Mouse (Mus musculus) E14TG2a.4 (cell line): ENCODE data around the gene Glg1.
"Not testable (repeated sequence)": the region's sequence is repeated elsewhere in the genome, so short reads cannot be mapped to it uniquely, and the experiment has no call there.

ENCODE experiments used
- H3K27me3 ChIP-seq: 2 replicates; pipeline ENCODE4 v1.6.1; 2014; ENCODE audit warnings: low read length, control low read depth; ENCODE audit not compliant: insufficient read depth
- H3K36me3 ChIP-seq: 2 replicates; pipeline ENCODE4 v1.6.1; 2014; ENCODE audit warnings: low read length, control low read depth; ENCODE audit not compliant: insufficient read depth
- H3K4me1 ChIP-seq: replicated peaks from 2 replicates; pipeline ENCODE4 v1.6.1; 2014; ENCODE audit warnings: low read depth, low read length, control low read depth
- H3K4me3 ChIP-seq: replicated peaks from 2 replicates; pipeline ENCODE4 v1.5.1; 2014; ENCODE audit warnings: mild to moderate bottlenecking, low read length
- H3K9me3 ChIP-seq: 2 replicates; pipeline ENCODE4 v1.6.1; 2014; ENCODE audit warnings: low read length, control low read depth
- CTCF ChIP-seq: conservative IDR thresholded peaks from 2 replicates; pipeline ENCODE4 v1.5.1; 2014; ENCODE audit warnings: low read length
- NANOG ChIP-seq: IDR thresholded peaks from 2 replicates; pipeline ENCODE4 v1.6.1; 2014; ENCODE audit warnings: borderline replicate concordance, low read length, mixed read lengths
- POU5F1 ChIP-seq: IDR thresholded peaks from 2 replicates; pipeline ENCODE4 v1.6.1; 2014; ENCODE audit warnings: low read length, borderline replicate concordance

Glg1 gene

DNA sequence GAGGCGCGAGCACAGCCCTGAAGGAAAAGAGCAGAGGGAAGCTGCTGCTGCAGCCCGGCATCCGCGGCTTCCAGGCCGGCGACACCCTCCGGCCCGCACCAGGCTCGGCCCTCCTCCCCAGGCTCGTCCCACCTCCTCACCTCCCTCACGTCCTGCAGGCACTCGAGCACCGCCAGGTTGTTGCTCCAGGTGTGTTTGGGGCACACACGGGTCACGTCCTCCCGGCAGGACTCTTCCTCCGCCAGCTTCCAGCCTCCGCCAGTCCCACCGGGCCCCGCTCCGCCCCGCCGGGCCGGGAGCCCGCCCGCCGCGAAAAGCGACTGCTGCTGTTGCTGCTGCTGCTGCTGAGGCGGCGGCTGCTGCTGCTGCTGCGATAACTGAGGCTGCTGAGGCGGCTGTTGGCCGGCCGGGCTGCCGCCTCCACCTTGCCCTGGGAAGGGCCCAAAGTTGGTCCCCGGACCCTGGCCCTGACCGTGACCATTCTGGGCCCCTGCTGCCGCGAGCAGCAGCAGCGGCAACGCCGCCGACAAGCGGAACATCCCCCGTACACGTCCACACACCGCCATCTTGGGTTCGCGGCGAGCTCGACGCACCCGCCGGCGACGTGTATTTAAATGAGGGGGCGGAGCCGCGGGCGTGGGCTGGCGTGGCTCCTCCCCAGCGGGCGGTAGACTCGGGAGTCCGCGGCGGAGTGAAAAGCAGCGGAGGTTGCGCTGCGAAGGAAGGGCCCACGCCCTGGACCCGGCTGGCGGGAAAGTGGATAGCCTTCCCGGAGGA is at the start of gene Glg1:
TSS of gene Glg1 (minus strand) at position 586 of the 777 bp plus-strand sequence.
- H3K9me3 ChIP-seq = no peaks in the 10 kb centered on the region
- peaks cover 12% of the 10 kb centered on the region for H3K4me1 ChIP-seq
- no peak for TF ChIP-seq NANOG
- no peak for TF ChIP-seq CTCF
- TF ChIP-seq POU5F1 = no peak

DNA sequence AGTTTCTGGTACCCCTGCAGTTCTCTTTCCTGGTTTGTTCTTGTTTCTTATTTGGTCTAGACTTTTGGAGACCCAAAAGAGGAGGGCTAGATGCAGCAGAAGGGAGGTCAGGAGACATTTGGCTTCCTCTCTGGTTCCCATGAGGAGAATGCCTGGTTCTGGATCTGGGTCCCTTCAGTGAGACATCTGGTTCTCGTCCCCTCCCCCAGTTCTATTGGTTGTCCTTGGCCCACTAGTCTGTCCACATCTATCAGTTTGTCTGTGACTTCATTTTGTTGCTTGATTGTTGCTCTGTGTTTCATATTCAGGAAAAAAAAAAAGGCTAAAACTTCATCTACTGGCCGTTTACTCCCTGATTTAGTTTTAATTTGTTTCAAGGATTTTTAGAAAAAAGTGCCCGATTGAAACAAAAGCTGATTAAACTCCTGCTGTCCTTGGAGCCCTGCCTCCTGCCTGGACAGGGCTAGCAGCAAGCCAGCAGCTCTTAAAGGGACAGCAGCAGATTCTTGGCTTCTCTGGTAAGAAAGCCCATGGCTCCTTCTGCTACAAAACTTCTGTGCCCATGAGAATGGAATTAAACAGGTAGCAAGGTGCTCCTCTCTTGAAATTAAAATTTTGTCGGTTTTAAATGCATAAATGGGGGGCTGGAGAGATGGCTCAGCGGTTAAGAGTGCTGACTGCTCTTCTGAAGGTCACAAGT is 46.2 kb upstream of the Glg1 start:
- H3K4me1 ChIP-seq = peaks cover 33% of the 10 kb centered on the region
- no peaks in the 10 kb centered on the region for H3K9me3 ChIP-seq
- H3K27me3 ChIP-seq = no peaks in the 10 kb centered on the region
- TF ChIP-seq NANOG (no peak), POU5F1 (no peak), CTCF (no peak)
- H3K4me3 ChIP-seq = no peak overlapping the region
- H3K36me3 ChIP-seq = no peaks in the 10 kb centered on the region

More for the DNA sequence above, at the start of gene Glg1:
- H3K27me3 ChIP-seq = peaks cover 20% of the 10 kb centered on the region
- H3K4me3 ChIP-seq = peak within 1 kb of the TSS; percentile 95
- H3K36me3 ChIP-seq = peaks cover 8% of the 10 kb centered on the region

DNA sequence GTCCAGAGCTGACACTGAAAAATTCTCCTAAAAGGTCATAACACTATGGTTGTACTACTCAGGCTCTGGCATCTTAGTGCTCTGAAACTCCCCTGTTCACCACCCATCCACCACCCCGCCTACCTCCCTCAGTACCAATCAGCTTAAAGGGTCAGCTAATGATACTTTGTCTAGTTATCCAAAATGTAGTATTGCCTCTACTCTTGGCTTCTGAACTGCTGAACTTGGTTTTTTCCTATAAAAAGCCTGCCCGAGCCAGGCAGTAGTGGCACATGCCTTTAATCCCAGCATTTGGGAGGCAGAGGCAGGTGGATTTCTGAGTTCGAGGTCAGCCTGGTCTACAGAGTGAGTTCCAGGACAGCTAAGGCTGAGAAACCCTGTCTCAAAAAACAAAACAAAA is 45.3 kb upstream of the Glg1 start:
- Histone ChIP-seq H3K36me3 (no peaks in the 10 kb centered on the region), H3K4me1 (peaks cover 33% of the 10 kb centered on the region), H3K4me3 (0 out of 2 replicates have a peak overlapping the region, but pooled peaks have one; percentile 3), H3K27me3 (no peaks in the 10 kb centered on the region), H3K9me3 (no peaks in the 10 kb centered on the region)
- TF ChIP-seq NANOG (no peak), POU5F1 (no peak), CTCF (no peak)

DNA sequence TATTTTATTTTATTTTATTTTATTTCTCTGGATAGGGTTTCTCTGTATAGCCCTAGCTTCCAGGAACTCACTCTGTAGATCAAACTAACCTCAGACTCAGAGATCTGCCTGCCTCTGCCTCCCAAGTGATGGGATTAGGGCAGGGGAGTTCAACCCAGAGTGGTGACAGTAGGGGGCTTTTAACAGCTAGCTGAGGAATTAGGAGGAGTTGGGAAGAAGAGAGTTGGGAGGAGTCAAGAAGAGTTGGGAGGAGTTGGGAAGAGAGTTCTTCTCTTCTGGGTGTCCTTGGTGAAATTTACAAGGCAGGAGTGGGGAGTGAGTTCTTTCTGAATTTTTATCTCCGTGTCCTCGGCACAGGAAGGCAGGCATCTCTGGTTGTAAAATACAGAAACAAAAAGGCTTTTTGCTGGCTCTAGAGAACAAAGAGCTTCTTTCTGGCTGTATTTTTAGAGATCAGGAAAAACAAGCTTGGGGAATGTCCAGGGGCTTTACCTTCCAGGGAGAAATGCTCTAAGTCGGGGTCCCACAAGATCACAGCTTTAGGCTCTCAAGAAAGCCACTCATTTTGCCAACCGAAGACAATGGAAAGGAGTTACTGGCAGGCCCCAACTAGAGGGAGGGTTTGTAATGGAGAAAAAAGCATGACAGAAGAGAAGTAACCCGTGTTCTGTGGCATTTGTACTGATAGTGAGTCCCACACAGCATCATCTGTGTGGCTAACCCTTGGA is 44.2 kb upstream of the Glg1 start:
- H3K36me3 ChIP-seq, H3K27me3 ChIP-seq, H3K4me3 ChIP-seq, H3K9me3 ChIP-seq: not testable (repeated sequence)
- H3K4me1 ChIP-seq = peaks cover 41% of the 10 kb centered on the region

DNA sequence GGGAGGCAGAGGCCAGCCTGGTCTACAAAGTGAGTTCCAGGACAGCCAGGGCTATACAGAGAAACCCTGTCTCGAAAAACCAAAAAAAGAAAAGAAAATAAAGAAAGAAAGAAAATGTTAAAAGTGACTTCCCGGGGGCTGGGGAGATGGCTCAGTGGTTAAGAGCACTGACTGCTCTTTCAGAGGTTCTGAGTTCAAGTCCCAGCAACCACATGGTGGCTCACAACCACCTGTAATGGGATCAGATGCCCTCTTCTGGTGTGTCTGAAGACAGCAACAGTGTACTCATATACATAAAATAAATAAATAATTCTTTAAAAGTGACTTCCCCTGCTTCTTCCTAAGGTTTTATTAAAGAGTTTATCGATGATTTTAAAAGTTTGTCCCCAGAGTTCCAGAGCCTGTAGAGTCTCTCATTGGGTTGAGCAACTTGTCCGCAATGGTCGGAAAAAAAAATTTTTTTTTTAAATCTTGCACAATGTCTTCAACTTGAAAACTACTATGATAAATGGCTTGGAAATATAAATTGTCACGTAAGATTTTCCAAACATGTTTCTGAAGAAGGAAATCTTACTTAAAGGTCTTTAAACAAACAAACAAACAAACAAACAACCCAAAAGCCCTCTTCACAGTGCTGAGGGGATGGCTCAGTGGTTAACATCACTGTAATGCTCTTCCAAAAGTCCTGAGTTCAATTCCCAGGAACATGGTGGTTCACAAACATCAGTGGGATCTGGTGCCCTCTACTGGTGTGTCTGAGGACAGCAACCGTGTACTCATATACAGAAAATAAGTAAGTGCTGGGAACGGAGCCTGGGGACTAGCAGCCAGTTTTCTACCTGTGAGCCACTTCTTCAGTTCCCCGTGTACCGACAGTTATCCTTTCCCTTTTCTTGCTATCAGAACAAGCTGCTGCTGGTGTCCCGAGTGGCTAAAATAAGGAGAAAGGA is 41.9 kb upstream of the Glg1 start:
- peaks cover 17% of the 10 kb centered on the region for H3K36me3 ChIP-seq

DNA sequence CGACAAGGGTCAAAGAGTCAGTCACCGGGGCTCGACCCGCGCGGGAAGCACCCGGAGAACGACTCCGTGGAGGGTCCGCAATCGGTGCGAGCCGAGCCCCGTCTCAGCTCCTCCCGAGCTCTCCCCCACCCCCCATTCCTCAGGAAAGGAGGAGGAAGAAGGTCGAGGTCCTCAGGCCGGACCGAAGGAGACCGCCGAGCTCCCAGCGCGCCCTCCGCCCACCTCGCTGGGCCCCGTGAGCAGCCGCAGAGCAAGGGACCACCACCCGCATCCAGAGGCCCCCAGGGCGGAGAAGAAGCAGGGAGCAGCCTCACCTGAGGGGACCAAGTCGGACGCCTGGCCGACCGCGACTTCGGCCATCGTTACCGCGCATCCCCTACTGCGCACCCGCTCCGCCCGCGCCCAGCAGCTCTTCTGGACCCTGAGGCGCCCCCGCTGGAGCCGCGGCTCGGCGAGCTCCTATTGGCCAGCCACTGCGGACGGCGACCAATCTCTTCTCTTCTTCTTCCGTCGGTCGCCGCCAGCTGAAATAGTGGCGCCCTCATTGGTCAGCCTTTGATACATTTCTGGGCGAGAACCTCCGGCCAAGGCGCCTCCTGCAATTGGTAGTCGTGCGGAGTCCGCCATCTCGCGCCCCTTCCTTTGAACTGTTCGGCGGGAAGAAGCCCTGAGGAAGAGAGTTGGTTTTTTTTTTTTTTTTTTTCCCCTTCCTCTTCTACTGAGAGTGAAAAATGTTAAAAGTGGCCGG is 41.0 kb upstream of the Glg1 start, which contains the start of gene Rfwd3:
TSS of gene Rfwd3 (minus strand) at position 402 of the 748 bp plus-strand sequence.
- Histone ChIP-seq H3K9me3 (no peaks in the 10 kb centered on the region), H3K4me1 (peaks cover 59% of the 10 kb centered on the region), H3K27me3 (no peaks in the 10 kb centered on the region), H3K4me3 (peak within 1 kb of the TSS; percentile 95), H3K36me3 (peaks cover 25% of the 10 kb centered on the region)
- no peak for TF ChIP-seq CTCF
- no peak for TF ChIP-seq POU5F1

More for the DNA sequence above, 41.9 kb upstream of the Glg1 start:
- Histone ChIP-seq H3K9me3 (no peaks in the 10 kb centered on the region), H3K4me1 (peaks cover 58% of the 10 kb centered on the region), H3K27me3 (no peaks in the 10 kb centered on the region), H3K4me3 (peak overlapping the region; percentile 80)
- TF ChIP-seq NANOG = no peak
- TF ChIP-seq CTCF = peak; percentile 87

- Histone ChIP-seq H3K4me3 (peak overlapping the region; percentile 95), H3K4me1 (peaks cover 57% of the 10 kb centered on the region), H3K9me3 (no peaks in the 10 kb centered on the region), H3K27me3 (no peaks in the 10 kb centered on the region), H3K36me3 (peaks cover 31% of the 10 kb centered on the region)
- no peak for TF ChIP-seq POU5F1
- no peak for TF ChIP-seq CTCF
- no peak for TF ChIP-seq NANOG
Observed at GRCm38 (mm10) chr8:111299363-111299820, 40.4 kb upstream of the Glg1 start.
